Mouse (Mus musculus): ENCODE measurements around the gene Ugcg.

GRCm38 (mm10) chr4:59265182-59265581 lies 76.1 kb downstream of the Ugcg start:
- TF ChIP-seq CTCF (IDR thresholded peaks at IDR 0.05; ENCODE audit: low read depth) (no peak), EP300 (IDR thresholded peaks at IDR 0.05; ENCODE audit: low read depth) (no peak)
